Mouse (Mus musculus): ENCODE measurements around the gene Slc35b1.

Slc35b1 gene

DNA sequence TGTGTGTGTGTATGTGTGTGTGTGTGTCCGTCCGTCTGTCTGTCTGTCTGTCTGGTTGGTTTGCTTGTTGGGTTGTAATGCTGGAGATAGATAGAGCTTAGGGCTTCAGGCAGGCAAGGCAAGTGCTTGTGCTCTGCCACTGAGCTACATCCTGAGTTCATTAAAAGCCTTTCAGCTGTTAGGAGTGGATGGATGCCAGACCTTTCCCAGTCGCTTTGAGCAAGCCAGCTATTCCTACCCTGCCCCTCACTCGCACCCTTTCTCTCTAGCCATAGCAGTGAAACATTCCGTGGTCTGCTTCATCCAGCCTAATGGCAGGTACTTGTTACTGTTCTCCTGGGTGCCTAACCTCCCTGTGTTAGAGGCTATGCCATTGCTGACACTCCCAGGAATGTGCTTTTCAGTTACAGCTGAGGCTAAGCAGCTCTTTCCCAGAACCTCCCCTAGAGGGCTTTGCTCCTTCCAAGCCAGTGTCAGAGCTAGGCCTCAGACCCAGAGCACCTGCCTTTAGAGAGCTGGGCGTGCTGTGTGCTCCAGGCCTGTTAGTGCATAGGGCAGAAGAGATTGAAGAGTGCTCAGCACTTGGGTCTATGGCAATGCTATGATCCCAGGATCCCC lies 18.1 kb upstream of the Slc35b1 start:
- DNase-seq (ENCODE audit: low read depth), result peak; percentile 38

DNA sequence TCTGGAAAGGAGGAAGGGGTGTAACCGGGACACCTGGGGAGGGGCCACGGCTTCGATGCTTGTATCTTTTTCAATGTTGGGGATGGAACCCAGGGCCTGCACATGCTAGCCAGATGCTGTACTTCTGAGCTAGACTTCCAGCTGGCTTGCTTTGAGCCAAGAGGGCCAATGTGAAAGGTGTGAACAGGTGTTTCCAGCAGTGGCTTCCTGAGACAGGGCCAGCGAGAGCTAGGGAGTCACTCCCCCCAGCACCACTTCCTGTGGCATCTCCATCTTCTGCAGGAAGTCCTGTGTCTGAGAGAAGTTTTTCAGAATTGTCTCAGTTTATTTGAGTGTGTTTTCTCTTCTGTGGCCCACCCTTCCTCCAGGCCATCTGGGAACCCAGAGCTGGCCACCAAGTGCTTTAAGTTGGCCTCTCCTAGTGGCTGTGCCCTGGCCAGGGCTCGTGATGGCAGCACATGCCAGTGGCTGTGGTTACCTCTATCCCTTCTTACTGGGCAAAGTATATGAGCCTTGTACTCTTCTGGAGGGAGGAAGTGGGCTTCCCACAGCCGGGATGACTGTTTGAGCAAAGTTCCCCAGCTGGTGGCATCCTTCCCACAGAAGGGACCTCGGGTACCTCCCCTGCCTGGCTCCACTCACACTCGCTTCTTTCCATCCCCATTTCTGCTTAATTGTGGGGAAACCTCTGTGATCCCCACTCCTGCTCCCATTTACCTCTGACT lies 17.3 kb upstream of the Slc35b1 start:
- peak; percentile 72 for DNase-seq (ENCODE audit: low read depth)

DNA sequence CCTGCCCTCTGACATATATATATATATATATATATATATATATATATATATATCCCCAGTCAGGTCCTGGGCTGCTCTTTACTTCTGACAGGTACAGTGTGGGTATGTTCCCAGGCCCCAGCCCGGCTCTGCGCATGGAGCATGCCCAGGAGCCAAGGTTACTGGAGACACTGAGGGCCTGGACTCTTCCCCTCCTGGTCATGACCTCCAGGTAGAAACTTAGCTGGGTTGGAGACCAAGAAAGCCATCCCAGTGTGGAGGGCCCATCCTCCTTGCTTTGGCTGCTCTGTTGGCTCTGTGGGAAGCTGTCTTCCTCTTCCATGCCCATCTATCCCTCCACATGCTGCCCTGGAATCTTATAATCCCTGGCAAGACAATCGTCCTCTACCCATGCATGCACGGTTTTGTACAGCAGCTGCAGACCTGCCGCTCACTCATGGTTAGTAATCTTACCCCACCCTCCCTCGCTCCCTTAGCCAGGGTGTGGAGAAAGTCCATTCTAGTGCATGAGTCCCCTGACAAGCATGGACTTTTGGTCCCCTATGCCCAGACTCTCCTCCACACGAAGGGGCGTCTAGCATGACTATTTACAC lies 16.2 kb upstream of the Slc35b1 start:
- DNase-seq (ENCODE audit: low read depth), result no peak

DNA sequence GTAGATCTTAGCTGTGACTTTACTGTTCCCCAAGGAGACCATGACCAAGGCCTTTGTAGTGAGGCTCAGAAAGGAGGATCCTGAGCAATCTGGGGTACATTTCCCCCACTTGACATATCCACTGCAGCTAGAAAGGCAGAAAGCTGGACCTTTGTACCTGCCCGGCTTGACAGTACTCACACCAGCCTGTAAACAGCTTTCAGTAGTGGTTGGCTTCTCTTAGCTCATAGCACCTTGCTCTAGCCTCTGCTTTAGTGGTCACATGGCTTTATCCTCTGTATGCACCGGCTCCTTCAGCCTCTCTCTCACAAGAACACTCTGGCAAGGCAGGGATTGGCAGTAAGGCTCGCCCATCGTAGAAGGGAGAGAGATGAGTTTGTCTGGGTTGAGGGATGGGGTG lies 15.6 kb upstream of the Slc35b1 start:
- no peak for DNase-seq (ENCODE audit: low read depth)

DNA sequence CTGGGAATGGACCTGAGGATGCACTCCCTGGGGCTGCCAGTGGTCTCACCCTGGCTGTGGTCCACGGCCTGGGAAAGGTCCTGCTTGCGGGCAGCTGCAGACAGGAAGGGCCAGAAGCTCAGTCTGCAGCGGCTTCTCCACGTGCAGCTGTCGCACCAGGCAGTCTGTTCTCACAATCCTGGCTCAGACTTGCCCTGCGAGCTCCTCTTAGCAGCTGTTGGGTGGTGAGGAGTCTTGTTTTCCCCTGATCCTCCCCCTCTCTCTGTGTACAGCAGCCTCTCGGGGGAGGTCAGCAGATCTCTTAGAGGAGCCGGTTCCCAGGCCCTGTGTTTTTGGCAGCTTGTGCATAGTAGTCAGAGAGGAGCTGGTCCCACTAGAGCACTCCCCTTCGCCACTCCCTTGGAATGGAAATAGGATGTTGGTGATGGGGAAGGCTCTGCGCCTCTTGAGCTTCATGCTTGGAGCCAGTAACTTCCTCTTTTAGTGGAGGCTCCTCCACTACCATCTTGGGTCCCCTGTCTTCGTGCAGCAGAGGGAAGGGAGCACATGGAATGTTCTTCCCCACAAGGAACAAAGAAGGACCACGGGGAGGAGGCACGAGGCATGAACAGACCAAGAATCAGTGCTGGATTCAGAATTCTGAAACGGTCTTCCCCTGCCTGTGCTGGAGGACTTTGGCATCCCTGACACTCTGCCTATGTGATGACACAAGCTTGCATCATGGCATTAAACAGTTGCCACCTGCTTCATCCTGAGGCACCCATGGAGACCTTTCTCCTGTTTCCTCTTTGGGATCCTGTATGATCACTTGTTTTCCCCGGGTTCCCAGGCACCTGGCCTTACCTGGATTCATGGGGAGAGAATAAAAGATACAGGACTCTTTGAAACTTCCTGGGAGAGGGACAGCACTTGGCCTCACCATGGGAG lies 14.3 kb upstream of the Slc35b1 start:
- no peak for DNase-seq (ENCODE audit: low read depth)

DNA sequence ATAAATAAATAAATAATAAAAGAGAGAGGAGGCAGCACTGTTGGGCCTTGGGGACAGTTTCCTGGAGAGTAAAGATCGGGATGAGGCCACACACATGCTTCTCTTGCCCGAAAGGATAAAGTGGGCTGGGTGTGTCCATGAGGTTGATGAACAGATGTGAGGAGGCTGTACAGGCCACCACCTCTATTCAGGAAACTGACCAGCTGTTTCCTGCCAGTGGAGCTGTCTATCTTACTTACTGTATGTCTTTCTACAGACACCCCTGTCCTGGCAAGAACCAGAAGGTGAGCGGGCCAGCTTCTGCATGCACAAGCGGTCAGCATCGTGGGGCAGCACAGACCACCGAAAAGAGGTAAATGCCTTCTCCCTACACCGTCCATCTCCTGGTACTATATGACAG lies 13.3 kb upstream of the Slc35b1 start:
- DNase-seq (ENCODE audit: low read depth), result no peak

DNA sequence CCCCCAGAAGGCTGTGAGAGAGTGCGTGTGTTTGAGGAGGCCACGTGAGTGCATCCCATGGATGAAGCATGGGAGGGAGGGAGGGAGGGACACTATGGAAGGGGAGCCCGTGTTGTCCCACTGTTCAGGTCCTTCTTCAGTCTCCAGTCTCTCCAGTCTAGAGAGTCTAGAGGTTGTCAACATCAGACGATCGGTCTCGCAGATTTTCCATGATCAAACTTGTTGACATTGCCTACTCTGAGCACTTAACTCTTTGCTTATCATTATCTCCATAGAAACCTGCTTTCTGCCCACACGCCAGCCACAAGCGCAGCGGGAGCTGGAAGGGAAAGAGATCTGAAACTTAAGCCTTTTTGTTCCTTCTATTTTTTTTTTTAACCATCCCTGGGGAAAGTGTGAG lies 5.6 kb upstream of the Slc35b1 start:
- DNase-seq (ENCODE audit: low read depth), result no peak

DNA sequence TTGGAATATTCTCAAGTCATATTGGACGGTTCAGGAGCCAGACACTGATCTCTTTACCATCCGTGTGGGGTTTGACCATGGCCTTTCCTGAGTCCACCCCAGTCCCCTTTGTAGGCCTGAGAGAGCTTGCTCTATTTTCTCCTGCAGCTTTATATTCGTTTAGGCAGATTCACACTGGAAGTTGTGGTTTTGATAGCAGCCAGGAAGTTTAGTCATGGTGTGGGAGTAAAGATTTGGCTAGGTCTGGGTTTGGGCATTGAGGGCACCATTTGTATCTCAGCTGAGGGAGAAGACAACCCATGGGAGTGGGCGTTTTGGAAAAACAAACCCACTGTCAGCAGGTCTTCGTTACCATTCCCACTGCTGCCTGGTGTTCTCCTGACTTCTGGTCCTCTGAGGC lies 4.9 kb upstream of the Slc35b1 start:
- DNase-seq (ENCODE audit: low read depth), result no peak

DNA sequence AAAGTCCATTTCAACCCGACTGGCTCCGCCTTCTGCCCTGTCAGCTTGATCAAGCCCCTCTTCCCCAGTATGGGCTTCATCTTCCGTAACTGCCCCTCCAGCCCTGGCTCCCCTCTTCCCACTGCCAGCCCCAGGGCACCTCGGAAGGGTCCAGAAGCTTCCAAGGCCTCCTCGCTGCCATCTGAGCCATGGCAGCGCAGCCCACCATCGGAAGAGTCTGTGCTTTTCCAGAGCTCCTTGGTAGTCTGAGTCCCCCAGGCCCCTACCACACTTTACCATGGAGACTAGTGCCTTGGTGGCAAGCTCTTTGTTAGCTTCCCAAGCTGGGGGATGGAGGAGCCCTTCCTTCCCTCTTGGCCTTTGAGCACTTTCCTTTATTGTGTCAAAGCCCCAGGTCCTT lies 3.8 kb upstream of the Slc35b1 start:
- DNase-seq (ENCODE audit: low read depth), result no peak

DNA sequence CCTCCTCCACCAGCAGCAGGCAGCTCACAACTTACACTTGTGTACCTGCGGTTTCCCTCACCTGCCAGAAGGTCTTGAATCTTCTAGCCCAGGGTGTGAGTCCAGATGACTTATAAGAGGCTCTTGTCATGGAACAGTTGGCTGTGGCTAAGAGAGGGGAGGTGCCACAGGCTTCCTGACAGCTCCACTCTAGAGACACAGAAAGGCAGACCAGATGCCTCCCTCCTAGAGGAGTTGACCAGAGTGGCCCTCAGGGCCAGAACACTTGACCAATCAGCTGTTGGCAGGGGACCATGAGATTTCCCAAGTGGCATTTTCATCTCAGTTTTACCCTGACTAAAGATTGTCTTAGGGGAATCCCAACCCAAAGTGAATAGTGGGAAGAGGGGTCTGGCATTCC lies 3.3 kb upstream of the Slc35b1 start:
- no peak for DNase-seq (ENCODE audit: low read depth)

DNA sequence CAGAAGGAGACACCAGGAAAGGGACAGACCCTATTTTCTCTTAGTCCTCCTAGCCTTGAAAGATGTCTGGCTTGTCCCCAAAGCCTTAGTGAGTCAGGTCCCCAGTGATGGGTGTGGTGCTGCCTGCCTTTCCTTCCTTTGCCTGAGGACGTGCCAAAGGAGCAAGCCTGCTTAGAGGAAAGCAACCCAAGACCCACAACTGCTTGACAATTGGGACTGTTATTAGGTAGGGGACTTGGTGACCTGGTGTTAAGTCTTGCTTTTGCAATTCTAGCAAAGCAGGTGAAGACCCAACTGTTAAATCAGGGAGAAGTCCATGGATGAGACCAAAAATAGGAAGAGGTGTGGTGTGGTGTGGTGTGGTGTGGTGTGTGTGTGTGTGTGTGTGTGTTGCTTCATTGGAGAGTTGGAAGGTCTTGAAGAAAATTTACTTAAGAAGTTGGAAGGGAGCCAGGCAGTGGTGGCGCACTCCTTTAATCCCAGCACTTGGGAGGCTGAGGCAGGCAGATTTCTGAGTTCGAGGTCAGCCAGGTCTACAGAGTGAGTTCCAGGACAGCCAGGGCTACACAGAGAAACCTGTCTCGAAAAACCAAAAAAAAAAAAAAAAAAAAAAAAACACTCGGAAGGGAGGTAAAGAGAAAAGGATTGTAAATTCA lies 1.0 kb upstream of the Slc35b1 start:
- no peak for DNase-seq (ENCODE audit: low read depth)

DNA sequence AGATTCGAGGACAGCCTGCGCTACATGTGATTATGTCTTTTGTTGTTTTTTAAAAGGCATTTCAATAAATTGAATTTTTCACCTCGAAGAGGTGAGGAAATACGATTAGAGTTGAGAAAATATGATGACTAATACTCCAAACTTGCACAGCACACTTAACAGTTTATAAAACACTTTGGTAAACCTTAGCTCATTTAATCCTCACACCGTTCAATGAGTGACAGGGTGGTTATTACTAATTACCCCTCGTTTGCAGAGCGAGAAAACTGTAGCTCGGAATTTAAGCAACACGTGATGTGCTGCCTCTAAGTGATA lies 531 bp upstream of the Slc35b1 start:
- no peak for DNase-seq (ENCODE audit: low read depth)

DNA sequence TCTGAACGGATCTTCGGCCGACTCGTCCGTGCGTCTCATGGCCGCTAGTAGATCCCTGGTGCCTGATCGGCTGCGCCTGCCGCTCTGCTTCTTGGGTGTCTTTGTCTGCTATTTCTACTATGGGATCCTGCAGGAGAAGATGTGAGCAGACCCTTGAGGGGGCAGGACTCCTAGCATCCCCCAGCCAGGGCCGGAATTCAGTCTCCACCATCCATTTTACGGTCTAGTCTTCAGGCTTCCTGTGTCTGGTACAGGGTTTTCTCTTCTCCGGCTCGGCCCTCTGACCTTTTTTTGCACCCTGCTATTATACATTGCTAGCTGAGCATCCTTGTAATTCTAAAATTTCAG lies 455 bp downstream of the Slc35b1 start:
- DNase-seq (ENCODE audit: low read depth), result no peak

DNA sequence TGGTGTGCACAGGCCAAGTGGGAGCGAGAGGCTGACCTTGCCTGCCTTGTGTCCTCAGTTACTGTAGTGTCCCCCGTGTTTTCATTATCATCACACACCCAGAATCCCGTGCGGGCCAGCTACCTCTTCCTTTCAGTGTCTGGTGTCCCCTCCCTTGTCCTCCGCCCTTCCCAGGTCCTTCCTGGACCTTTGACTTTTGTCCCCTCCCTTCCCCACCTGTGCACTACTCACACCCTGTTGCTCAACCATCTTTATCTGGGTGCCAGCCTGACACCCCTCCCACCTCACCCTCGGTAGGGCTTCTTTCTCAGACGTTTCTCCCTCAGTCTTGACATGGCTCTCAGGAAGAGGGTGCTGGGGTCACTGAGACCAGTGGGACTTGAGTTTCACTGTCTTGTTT lies 2.9 kb downstream of the Slc35b1 start:
- no peak for DNase-seq (ENCODE audit: low read depth)

DNA sequence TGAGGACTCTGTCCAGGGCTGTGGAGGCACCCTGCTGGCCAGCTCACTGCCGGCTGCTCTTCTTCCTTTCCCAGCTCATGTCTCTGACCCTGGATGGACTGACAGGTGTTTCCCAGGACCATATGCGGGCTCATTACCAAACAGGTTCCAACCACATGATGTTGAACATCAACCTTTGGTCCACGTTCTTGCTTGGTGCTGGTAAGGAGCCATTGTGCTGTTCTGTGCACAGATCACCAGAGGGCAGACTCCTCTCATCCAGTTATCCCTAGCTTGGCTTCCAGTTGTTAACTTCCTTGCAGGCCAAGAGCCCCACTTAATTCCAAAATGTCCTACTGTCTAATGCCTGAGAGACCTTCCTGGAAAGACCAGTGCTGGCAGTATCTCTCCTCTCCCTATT lies 4.5 kb downstream of the Slc35b1 start:
- DNase-seq (ENCODE audit: low read depth), result no peak

DNA sequence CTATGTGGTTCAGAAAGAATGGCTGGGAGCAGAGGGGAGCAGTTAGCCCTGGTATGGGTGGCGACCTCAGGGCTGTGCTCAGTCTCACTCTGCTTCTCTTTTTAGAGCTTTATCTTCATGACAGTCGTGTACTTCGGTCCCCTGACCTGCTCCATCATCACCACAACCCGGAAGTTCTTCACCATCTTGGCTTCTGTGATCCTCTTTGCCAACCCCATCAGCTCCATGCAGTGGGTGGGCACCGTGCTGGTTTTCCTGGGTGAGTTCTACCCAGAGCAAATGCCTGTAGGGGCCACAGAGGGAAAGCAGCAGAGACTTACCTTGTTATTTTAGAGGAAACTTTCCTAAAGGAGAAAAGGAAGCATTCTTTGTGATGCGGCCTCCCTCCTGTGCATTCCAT lies 5.9 kb downstream of the Slc35b1 start:
- DNase-seq (ENCODE audit: low read depth), result no peak

DNA sequence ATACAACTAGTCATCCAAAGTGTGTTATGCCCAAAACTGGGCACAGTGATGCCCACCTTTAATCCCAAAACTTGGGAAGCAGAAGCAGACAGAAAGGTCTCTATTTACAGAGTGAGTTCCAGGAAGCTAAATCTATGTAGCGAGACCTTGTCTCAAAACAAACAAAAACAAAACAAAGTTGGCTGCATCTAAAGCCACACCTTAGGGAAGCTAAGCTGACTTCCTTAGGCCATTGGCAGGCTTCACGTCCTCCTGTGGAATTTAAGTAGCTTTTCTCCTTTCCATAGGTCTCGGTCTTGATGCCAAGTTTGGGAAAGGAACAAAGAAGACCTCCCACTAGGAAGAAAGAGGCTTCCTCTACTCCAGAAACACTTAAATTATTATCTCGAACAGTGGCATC lies 6.7 kb downstream of the Slc35b1 start:
- no peak for DNase-seq (ENCODE audit: low read depth)

DNA sequence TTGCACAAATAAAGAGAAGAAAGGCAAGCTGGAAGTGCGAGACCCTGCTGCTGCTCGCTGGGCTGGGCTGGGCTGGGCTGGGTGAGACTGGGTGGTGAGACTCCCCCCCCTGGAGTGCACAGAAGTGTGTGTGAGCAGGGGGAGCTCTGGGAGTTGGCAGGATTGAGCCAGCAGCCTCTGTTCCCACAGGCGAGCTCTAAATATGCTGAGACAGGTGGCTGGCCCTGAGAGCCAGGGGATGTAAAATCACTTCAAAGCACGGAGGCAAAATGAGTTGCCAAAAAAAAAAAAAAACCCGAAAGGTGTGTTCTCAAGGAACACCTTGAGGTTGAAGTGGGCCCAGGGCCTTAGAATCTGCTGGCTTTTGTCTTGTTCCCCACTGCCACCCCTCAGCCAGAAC lies 7.3 kb downstream of the Slc35b1 start:
- DNase-seq (ENCODE audit: low read depth), result no peak

DNA sequence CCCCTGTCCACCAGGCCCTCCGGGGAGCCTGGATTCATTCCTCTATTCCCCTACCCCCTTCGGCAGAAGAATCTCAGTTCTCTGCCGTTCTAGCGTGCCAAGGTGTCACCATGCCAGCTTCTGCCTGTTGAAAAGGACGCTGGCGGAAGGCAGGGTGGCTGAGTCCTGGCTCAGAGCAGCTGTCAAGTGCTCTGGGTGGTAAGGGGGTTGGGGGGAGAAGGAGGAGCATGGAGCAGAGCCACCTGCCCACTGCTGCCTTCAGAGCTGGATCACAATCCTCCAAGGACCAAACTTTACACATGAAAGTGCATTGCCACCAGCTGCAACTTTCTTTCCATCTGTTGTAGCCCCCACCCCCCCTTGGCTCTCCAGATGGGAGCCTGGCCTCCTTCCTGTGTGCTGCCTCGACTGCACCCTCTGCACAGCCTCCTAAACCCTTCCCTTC lies 7.8 kb downstream of the Slc35b1 start:
- DNase-seq (ENCODE audit: low read depth), result no peak

DNA sequence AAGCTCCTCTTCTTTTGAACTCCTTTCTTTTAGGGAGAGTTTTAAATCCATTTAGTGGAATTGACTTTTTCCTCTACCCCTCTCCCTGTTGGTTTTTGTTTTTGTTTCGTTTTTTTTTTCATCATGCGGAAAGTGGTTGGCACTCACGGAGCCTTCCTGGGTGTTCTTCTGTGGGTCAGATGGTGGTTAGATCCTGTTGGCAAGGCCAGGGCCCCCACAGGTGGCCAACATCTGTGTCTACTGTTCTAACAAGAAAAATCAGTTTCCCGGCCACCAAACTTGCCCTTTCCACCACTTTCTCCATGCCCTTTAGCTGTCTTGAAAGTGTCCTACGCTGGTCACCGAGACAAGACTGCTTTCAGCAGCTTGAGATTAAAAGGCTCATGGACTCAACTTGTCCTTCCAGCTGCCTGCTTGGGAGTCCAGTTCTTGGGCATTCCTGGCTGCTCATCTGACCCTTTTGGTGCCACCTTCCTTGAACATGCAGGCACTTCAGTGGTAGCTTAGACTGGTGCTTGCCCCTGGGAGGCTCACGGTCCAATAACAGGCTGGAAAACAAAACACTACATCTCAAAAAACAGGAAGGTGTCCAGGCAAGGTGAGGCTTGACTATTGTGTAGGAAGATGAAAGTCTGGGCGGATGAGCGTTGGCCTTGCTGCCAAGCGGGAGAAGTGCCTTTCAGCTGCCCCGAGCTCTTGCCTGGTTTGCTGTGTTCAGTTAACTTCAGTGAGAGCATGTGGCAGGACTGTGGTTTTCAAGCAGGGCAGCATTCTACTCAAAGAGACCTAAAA lies 8.4 kb downstream of the Slc35b1 start:
- DNase-seq (ENCODE audit: low read depth), result no peak

DNA sequence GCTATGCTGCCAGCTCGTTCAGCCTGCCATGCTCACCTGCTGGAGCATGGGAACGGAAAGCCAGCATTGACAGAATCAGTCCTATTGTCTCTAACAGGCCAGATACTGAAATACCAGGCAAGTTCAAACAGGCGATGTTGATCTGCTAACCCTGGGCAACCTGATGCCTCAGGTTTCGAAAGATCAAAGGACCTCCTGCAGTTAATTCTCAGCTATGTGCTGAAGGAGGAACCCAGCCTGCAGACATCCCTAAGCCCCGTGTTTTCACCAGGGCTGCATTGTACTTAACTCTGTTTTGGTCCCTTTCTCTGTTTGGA lies 9.0 kb downstream of the Slc35b1 start:
- DNase-seq (ENCODE audit: low read depth), result no peak

DNA sequence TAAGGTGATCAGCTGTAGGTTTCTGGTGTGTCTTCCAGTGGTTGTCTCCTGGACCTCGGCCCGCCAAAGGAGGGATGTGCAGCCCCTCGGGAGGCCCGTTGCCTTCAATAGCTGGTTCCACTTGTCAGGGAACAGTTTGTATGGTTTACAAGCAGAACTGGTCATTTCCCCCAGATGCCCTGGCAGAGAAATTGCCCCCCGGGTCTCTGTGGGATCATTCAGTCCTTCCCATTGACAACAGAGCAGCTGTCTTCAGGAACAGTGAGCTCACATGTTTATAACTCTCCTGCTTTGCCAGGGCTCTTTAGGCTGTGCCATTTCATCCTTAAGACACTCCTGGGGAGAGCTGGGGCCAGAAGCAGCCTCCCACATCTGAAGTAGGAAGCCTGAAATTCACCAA lies 9.6 kb downstream of the Slc35b1 start:
- DNase-seq (ENCODE audit: low read depth), result no peak

All from naive thymus-derived CD4-positive, alpha-beta T cell, adult 2 months (primary cell).